Mouse (Mus musculus): Measurements from ENCODE around the gene Depp1. TPM values are rescaled to one million over a fixed set of nuclear protein-coding genes. Genes with fewer than 3 reads are reported as not detected.
"Not testable (repeated sequence)": the region's sequence is repeated elsewhere in the genome, so short reads cannot be mapped to it uniquely, and the experiment has no call there.

The Depp1 gene
- 29.3 and 30.6 TPM in 2 replicates for polyA plus RNA-seq (2015; fragmentation: Nextera tagmentation; extraction: Ambion mirVana)

DNA sequence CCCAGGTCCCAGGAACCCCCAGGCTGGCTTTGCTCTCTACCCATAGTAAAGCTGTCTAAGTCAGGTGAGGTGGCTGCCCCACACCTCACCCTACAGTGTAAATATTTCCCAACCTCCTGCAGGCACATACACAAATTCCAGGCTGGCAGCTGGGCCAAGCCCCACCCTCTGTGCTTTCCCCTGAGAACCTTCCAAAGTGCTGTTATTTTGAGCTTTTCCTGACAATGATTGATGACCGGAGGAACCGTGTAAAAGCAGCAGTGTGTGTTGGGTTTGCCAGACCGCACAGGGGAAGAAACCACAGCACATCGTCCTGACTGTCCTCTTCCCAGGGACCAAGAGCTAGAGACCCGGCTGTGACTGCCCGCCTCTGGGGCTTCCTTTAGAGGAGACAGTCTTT lies at the start of gene Depp1:
TSS of gene Depp1 (plus strand) at position 204 of the 400 bp plus-strand sequence.
- Histone ChIP-seq H3K9ac (no peak within 1 kb of the TSS), H3K27ac (0 out of 2 replicates have a peak within 1 kb of the TSS, but pooled peaks have one; percentile 37), H3K9me3 (replicated peaks) (no peaks in the 10 kb centered on the region), H3K4me1 (peaks cover 20% of the 10 kb centered on the region), H3K36me3 (no peaks in the 10 kb centered on the region), H3K4me3 (replicated peaks) (peak within 1 kb of the TSS; percentile 28), H3K27me3 (no peaks in the 10 kb centered on the region), H3K4me2 (peak within 1 kb of the TSS; percentile 38)
- WGBS: 16% methylated on average over 6 of the region's 6 CpGs
- peak; percentile 65 for ATAC-seq (replicated peaks; ENCODE audit: low FRiP score)

DNA sequence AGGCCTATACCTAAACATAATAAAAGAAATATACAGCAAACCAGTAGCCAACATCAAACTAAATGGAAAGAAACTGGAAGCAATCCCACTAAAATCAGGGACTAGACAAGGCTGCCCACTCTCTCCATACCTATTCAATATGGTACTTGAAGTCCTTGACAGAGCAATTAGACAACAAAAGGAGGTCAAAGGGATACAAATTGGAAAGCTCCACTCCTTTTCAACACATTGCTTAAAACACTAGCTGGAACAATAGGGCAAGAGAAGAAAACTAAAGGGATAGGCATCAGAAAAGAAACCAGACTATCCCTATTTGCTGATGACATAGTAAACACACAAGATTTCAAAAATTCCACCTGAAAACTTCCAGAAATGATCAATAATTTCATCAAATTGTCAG lies 49.4 kb upstream of the Depp1 start:
- H3K4me1 ChIP-seq; H3K4me2 ChIP-seq; ATAC-seq (replicated peaks; ENCODE audit: low FRiP score); H3K27me3 ChIP-seq; H3K36me3 ChIP-seq; H3K4me3 ChIP-seq (replicated peaks); H3K9ac ChIP-seq; H3K9me3 ChIP-seq (replicated peaks); H3K27ac ChIP-seq: not testable (repeated sequence)

DNA sequence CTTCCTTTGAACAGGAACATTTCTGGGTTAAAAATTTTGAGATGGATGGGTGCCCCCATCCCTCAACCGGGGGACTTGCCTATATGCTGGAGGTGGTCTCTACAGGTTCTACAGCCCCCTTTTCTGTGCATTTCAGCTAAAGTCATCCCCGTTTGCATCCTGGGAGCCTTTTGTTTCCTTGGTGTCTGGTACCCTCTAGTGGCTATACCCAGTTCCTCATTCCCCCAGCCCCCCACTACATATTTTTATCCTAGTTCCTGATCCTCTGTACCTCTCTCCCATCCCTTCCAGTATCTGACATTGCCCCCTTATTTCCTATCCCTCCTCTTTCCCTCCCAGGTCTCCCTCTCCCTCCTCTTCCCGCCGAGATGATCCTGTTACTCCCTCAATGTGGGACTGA lies 43.2 kb upstream of the Depp1 start:
- no peak overlapping the region for H3K4me2 ChIP-seq
- peaks cover 6% of the 10 kb centered on the region; the same call in 1 of the 2 replicates for H3K27me3 ChIP-seq
- H3K36me3 ChIP-seq: no peaks in the 10 kb centered on the region
- H3K27ac ChIP-seq: no peak overlapping the region
- no peak overlapping the region for H3K9ac ChIP-seq
- H3K4me1 ChIP-seq: no peaks in the 10 kb centered on the region
- ATAC-seq (replicated peaks; ENCODE audit: low FRiP score): no peak
- WGBS: 42% methylated on average over 4 of the region's 4 CpGs
- no peaks in the 10 kb centered on the region for H3K9me3 ChIP-seq (replicated peaks)
- no peak overlapping the region for H3K4me3 ChIP-seq (replicated peaks)

DNA sequence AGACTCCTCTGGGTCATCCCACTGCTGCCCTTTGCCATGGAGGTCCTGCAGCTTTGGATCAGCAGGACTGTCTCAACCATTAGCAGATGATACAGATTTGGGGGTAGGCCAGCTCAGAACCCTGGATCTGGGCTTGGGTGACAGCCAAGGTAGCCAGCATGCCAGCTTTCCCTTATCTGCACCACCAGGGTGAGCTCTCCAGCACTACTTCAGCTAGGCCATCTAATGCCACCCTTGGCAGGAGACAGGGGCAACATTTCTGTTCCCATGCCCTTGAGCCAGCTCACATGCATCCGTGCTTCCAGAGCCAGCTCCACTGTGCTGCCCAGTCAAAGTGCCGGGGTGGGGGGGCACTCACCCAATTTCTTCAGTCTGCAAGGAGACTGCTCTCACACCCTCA lies 34.7 kb upstream of the Depp1 start:
- no peak overlapping the region for H3K4me3 ChIP-seq (replicated peaks)
- H3K9ac ChIP-seq: no peak overlapping the region
- H3K9me3 ChIP-seq (replicated peaks): no peaks in the 10 kb centered on the region
- H3K27ac ChIP-seq: no peak overlapping the region
- no peaks in the 10 kb centered on the region for H3K27me3 ChIP-seq
- H3K4me1 ChIP-seq: no peaks in the 10 kb centered on the region
- no peak for ATAC-seq (replicated peaks; ENCODE audit: low FRiP score)
- H3K4me2 ChIP-seq: no peak overlapping the region
- 85% methylated on average over 2 of the region's 2 CpGs for WGBS
- H3K36me3 ChIP-seq: no peaks in the 10 kb centered on the region

DNA sequence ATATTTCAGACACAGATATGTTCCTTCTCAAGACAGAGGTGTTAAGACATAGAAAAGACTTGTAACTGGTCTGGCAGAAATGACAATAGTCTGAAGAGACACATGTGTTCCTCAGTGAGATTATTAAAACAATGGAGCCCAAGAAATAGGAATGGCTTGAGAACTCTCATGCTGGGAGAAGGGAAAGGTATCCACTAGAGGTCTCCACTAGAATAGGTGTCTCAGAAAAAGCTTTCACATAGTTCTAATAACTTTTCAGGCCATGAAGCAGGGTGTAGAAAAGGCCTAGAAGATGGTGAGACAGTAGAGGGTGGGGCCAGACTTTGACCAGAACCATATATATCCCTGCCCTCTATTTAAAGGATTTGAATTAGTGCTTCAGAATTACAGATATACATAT lies 32.3 kb upstream of the Depp1 start:
- ATAC-seq (replicated peaks; ENCODE audit: low FRiP score): no peak
- Histone ChIP-seq H3K4me3 (replicated peaks) (no peak overlapping the region), H3K4me2 (no peak overlapping the region), H3K27me3 (no peaks in the 10 kb centered on the region), H3K9ac (no peak overlapping the region), H3K27ac (no peak overlapping the region), H3K4me1 (no peaks in the 10 kb centered on the region), H3K36me3 (no peaks in the 10 kb centered on the region), H3K9me3 (replicated peaks) (no peaks in the 10 kb centered on the region)

DNA sequence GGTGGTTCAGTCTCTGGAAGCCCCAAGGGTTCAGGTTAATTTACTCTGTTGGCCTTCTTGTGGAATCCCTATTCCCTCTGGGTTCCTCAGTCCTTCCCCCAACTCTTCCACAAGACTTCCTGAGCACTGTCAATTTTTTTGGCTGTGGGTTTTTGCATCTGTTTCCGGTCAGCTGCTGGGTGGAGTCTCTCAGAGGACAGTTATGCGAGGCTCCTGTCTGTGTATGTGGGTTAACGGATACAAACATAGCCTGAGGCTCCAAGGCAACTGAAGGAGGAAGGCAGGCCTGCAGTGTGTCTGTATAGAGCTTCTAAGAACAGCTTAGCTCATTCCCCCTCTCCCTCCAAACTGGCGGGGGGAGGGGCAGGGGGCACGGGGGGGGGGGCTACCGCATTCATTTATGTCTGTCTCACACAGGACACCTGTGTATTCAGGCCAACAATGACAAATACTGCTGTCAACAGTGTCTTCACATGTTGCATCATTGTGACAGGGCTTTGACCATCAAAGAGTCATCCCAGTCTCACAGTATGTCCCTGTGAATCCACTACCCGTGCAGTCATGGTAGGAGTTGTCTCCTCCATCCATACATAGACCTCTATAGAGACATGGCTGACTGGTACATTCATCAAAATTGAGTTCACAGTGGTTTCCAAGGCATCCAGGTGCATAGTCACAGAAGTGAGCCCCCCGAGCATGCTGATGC lies 28.9 kb upstream of the Depp1 start:
- 70% methylated on average over 8 of the region's 8 CpGs for WGBS
- ATAC-seq (replicated peaks; ENCODE audit: low FRiP score): no peak
- H3K4me1 ChIP-seq: no peaks in the 10 kb centered on the region

DNA sequence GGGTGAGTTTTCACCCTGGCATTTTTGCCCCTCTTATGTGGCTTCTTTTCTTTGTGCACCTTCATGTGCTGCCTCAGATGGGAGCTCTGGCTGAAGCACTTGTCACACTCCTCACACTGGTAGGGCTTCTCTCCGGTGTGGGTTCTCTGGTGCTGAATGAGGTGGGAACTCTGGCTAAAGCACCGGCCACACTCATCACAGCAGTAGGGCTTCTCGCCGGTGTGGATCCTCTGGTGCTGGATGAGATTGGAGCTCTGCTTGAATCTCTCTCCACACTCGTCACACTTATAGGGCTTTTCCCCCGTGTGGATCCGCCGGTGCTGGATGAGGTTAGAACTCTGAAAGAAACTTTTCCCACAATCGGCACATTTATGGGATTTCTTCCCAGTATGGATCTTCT lies 24.0 kb upstream of the Depp1 start:
- peaks cover 23% of the 10 kb centered on the region for H3K36me3 ChIP-seq
- not testable (repeated sequence) for H3K9ac ChIP-seq; H3K4me1 ChIP-seq; H3K4me3 ChIP-seq (replicated peaks); ATAC-seq (replicated peaks; ENCODE audit: low FRiP score); H3K9me3 ChIP-seq (replicated peaks); H3K4me2 ChIP-seq; H3K27me3 ChIP-seq; H3K27ac ChIP-seq
- WGBS: 98% methylated on average over 9 of the region's 9 CpGs

More for the DNA sequence above, 28.9 kb upstream of the Depp1 start:
- Histone ChIP-seq H3K27me3 (no peaks in the 10 kb centered on the region), H3K4me2 (no peak overlapping the region), H3K27ac (no peak overlapping the region), H3K4me3 (replicated peaks) (no peak overlapping the region), H3K9me3 (replicated peaks) (no peaks in the 10 kb centered on the region), H3K9ac (no peak overlapping the region), H3K36me3 (peaks cover 16% of the 10 kb centered on the region)

DNA sequence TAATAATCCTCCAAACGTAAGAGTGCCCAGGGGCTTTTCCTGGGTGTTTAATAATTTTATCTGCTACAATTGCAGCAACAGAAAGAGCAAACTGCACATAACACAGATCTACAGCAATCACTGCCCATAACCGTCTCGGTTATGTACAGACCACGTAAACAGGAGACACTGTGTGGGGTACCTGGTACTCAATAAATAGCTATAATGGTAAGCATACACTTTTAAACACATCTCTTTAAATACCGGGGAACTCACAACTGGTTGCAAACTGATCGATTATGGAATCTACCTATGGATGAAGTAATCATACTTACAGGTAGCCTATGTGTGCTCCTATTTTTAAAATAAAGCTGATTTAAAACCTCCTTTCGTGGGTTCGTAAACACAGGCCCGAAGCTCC lies 22.3 kb upstream of the Depp1 start:
- WGBS: 13% methylated on average over 9 of the region's 9 CpGs
- Histone ChIP-seq H3K4me3 (replicated peaks) (peak overlapping the region; percentile 90), H3K27ac (peak overlapping the region; percentile 94), H3K27me3 (no peaks in the 10 kb centered on the region), H3K4me2 (peak overlapping the region; percentile 62), H3K36me3 (peaks cover 23% of the 10 kb centered on the region), H3K9ac (peak overlapping the region; percentile 97), H3K9me3 (replicated peaks) (no peaks in the 10 kb centered on the region), H3K4me1 (peaks cover 7% of the 10 kb centered on the region)
- no peak for ATAC-seq (replicated peaks; ENCODE audit: low FRiP score)

DNA sequence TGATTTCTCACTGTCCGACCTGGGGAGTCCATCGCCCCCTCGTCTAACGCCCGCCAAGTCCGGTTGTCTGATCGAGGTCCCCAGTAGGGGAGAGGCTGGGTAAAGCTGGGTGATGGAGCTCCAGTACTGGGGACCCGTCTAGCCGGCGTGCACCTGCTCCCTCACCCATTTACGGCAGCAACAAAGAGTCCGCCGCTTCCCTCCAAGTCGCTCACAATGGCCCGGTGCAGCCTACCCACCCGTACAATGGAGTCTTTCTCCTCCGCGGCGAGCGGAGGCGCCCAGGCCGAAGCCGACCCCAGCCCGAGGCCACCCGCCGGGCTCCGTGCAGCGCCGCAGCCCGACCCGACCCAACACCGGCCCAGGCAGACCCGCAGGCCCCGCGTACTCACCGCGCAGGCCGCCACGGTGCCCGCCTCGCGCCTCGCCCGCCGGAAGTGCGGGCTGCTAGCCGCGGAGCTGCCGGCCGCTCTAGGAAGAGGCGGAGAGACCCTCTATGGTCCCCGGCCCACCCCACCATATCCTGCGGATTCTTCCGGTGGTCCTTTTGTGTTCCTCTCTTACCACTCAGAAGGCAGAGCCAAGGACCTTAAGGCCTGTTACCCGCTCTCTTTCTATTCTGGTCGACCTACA lies 21.8 kb upstream of the Depp1 start, which contains the start of gene Zfp422:
TSS of gene Zfp422 (minus strand) at position 461 of the 633 bp plus-strand sequence.
- peak within 1 kb of the TSS; percentile 97 for H3K9ac ChIP-seq
- peak within 1 kb of the TSS; percentile 94 for H3K27ac ChIP-seq
- H3K9me3 ChIP-seq (replicated peaks): no peaks in the 10 kb centered on the region
- H3K4me3 ChIP-seq (replicated peaks): peak within 1 kb of the TSS; percentile 90
- no peaks in the 10 kb centered on the region for H3K27me3 ChIP-seq
- H3K36me3 ChIP-seq: peaks cover 23% of the 10 kb centered on the region
- WGBS: under 1% methylated on average over 55 of the region's 56 CpGs
- peak; percentile 93 for ATAC-seq (replicated peaks; ENCODE audit: low FRiP score)
- H3K4me2 ChIP-seq: peak within 1 kb of the TSS; percentile 62
- peaks cover 7% of the 10 kb centered on the region for H3K4me1 ChIP-seq

DNA sequence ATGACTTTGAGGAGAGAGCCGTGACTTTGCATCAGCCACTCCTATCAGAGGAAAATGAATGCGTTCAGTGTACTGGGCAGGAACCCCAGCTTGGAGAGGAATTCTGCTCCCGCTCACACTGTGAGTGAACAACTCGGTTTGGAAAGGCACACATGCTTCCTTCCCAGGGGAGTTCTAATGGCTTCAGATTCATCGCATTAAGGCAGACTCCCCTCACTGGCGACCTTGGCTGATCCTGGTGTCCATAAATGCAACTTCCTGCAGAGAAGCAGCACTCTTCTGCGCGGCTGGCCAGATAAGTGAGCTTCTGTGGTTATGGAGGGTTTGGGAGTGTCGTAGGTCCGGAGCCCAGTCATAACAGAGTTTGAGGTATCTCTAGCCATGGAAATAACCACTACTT lies 20.6 kb upstream of the Depp1 start:
- WGBS: 91% methylated on average over 10 of the region's 10 CpGs
- no peaks in the 10 kb centered on the region for H3K9me3 ChIP-seq (replicated peaks)
- no peak for ATAC-seq (replicated peaks; ENCODE audit: low FRiP score)

DNA sequence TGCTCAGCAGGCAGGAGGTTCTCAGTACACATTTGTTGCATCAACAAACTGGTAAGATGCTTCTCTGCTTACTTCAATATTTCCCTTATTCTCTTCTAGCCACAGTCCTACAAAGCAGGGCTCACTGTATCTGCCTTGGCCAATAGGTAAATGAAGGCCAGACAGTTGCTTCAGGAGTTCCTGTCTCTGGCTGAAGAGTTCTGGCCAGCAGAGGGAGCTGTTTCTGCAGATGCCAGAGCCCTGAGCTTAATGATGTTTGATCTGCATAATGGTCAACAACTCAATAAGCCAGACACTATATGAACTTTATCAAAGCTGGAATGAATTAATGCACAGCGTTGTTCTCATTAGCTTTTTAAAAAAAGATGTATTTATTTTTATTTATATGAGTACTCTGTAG lies 18.3 kb upstream of the Depp1 start:
- no peak overlapping the region for H3K4me3 ChIP-seq (replicated peaks)
- H3K4me2 ChIP-seq: no peak overlapping the region
- no peak overlapping the region for H3K27ac ChIP-seq
- H3K9ac ChIP-seq: no peak overlapping the region
- peaks cover 21% of the 10 kb centered on the region for H3K4me1 ChIP-seq
- H3K36me3 ChIP-seq: peaks cover under 1% of the 10 kb centered on the region; the same call in 1 of the 2 replicates
- no peaks in the 10 kb centered on the region for H3K27me3 ChIP-seq
- ATAC-seq (replicated peaks; ENCODE audit: low FRiP score): no peak
- H3K9me3 ChIP-seq (replicated peaks): no peaks in the 10 kb centered on the region
- 45% methylated on average over 1 of the region's 1 CpGs for WGBS

More for the DNA sequence above, 20.6 kb upstream of the Depp1 start:
- Histone ChIP-seq H3K4me1 (peaks cover 8% of the 10 kb centered on the region), H3K4me2 (no peak overlapping the region), H3K27me3 (no peaks in the 10 kb centered on the region), H3K9ac (no peak overlapping the region), H3K4me3 (replicated peaks) (no peak overlapping the region), H3K36me3 (peaks cover 19% of the 10 kb centered on the region), H3K27ac (no peak overlapping the region)

DNA sequence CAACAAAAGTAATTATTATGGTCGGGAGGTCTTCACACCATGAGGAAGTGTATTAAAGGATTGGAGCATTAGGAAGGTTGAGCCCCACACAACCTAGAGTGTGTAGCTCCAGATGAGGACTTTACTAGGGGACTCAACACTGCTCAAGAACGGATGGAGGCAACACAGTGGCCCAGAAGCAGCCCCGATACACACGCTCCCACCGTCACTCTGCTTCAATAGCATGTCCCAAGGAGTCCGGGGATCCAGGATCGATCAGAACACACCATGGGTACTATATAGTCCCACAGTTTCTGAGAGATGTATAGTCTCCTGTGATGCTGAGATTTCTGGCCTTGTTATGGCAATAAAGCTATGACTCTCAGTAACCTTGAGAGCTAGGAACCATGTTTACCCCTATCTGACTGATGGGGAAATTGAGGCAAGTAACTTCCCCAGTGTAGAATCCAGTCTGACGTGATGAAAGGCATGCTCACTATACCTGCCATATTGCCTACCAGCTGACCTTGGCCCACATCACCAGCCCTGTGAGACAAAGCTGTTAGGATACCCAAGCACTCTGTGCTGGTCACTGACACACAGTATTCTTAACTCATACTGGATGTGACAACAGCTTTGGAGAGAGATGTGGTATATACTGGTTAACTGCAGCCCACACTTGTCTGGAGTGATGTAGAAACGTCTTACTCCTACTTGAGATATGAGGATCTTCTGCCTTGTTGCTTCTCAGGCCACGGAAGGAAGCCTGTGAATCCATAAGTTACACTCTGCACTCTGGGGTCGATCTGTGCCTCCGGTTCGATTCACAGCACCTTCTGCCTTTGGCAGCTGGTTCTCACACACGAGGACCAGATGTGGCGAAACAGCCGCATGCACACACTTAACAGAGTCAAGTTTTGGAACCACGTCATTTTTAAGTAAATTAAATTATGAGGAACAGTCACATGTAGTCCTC lies 16.4 kb upstream of the Depp1 start:
- Histone ChIP-seq H3K4me2 (no peak overlapping the region), H3K36me3 (no peaks in the 10 kb centered on the region), H3K9me3 (replicated peaks) (no peaks in the 10 kb centered on the region), H3K4me1 (peaks cover 19% of the 10 kb centered on the region), H3K27ac (no peak overlapping the region), H3K27me3 (no peaks in the 10 kb centered on the region), H3K4me3 (replicated peaks) (no peak overlapping the region), H3K9ac (no peak overlapping the region)
- ATAC-seq (replicated peaks; ENCODE audit: low FRiP score): no peak
- WGBS: 92% methylated on average over 17 of the region's 17 CpGs
